ENCODE assay signal across 17 mouse cellular contexts in the genomic region with DNA sequence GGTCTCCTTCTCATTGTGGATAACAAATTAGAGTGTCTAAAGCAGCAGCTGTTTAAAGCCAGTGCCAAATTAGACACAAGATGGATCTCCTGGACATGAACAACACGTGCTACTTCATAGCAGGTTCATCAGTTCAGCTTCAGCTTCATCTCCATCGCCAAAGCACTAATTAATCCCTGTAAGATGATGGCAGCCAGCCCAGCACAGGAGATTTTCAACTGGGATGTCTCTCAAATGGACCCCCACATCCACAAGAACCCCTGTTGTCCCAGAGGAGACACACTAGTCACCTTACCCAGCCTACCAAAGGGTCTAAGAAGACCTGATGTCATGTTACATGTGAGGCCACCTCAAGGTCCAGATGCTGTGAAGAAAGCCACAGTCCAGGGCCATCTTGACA.
"Had no signal": no experiment of that assay in that cellular context is flagged by ENCODE, and none has a peak within 500 bp of the region (broad histone marks: within the 10 kb centered on the region; RNA-seq: fewer than 3 reads in every experiment).

No protein-coding gene starts in this region.

- H3K4me2 ChIP-seq: lung, embryonic 15.5 days; midbrain, embryonic 11.5 days; midbrain, embryonic 13.5 days; midbrain, embryonic 15.5 days; neural tube, embryonic 12.5 days; stomach, embryonic 15.5 days had no signal

- H3K27ac ChIP-seq: lung, embryonic 15.5 days; macrophage; midbrain, embryonic 13.5 days; midbrain, embryonic 15.5 days; neural tube, embryonic 12.5 days; stomach, embryonic 15.5 days; stomach, postnatal 0 days had no signal

- H3K27me3 ChIP-seq: lung, embryonic 15.5 days; megakaryocyte, embryonic 14.5 days; midbrain, embryonic 13.5 days; midbrain, embryonic 15.5 days; neural tube, embryonic 12.5 days; stomach, embryonic 15.5 days had no signal

- H3K36me3 ChIP-seq: lung, embryonic 15.5 days; midbrain, embryonic 13.5 days; midbrain, embryonic 15.5 days; neural tube, embryonic 12.5 days; stomach, embryonic 15.5 days had no signal

- H3K9ac ChIP-seq: lung, embryonic 15.5 days; midbrain, embryonic 13.5 days; midbrain, embryonic 15.5 days; neural tube, embryonic 12.5 days; stomach, embryonic 15.5 days had no signal

- ATAC-seq: lung, postnatal 0 days; midbrain, embryonic 13.5 days; midbrain, embryonic 15.5 days had no signal

- H3K4me1 ChIP-seq: lung, embryonic 15.5 days; megakaryocyte, embryonic 14.5 days; midbrain, embryonic 13.5 days; midbrain, embryonic 15.5 days; neural tube, embryonic 12.5 days; stomach, embryonic 15.5 days had no signal

- H3K4me3 ChIP-seq: lung, embryonic 15.5 days; megakaryocyte, embryonic 14.5 days; midbrain, embryonic 13.5 days; midbrain, embryonic 15.5 days; neural tube, embryonic 12.5 days; stomach, embryonic 15.5 days had no signal

- DNase-seq: lung, adult 2 months; lung, postnatal 14 days; lung, postnatal 36 days; right cerebral cortex, postnatal 14 days; thymus, adult 2 months; thymus, postnatal 25 days; thymus, postnatal 4 days had no signal

- H3K9me3 ChIP-seq: lung, embryonic 15.5 days; midbrain, embryonic 13.5 days; midbrain, embryonic 15.5 days; neural tube, embryonic 12.5 days; stomach, embryonic 15.5 days had no signal
